ENCODE assay signal across 8 mouse cellular contexts in the genomic region with DNA sequence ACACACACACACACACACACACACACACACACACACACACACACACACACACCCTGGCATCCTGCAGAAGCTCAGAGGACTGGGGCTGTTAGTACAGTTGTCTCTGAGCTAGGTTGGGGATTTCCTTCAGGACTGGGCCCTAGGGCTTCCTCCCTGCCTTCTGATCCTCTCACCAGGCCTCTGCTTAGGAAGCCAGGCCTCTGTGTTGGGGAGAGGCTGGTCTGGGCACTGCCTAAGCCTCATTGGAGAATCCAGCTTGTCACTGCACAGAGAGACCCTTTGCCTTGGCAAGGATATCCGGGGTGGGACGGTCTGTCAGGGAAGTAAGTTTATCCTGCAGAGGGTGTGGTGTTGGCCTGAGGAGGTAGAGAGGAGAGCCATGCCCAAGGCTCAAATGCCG. TPM values are rescaled to one million over a fixed set of nuclear protein-coding genes. Genes with fewer than 3 reads are reported as not detected.
A peak's percentile ranks its signal among the peaks of the same experiment; 100 is the strongest.
DNase-seq lines count a peak whose midpoint lies in the region; ATAC-seq and TF ChIP-seq lines count a peak whose summit lies in the region.

No protein-coding gene starts in this region.

- no peak for TF ChIP-seq POLR2A in small intestine, adult 2 months (IDR thresholded peaks at IDR 0.05; ENCODE audit: low read depth, low read length)

- peaks cover 86% of the 10 kb centered on the region for H3K4me1 ChIP-seq in megakaryocyte, embryonic 14.5 days
- H3K4me1 ChIP-seq in heart, embryonic 13.5 days, result peaks cover 83% of the 10 kb centered on the region
- H3K4me1 ChIP-seq in liver, embryonic 12.5 days, result peaks cover 74% of the 10 kb centered on the region
- peaks cover under 1% of the 10 kb centered on the region for H3K4me1 ChIP-seq in small intestine, adult 2 months (ENCODE audit: control insufficient read depth, insufficient read depth, insufficient read length, low read length)

- no peaks in the 10 kb centered on the region for H3K9me3 ChIP-seq in megakaryocyte, embryonic 14.5 days
- no peaks in the 10 kb centered on the region for H3K9me3 ChIP-seq in heart, embryonic 13.5 days
- no peaks in the 10 kb centered on the region for H3K9me3 ChIP-seq in liver, embryonic 12.5 days (replicated peaks)

- H3K4me3 ChIP-seq in megakaryocyte, embryonic 14.5 days (replicated peaks), result peak overlapping the region; percentile 96
- peak overlapping the region; percentile 86 for H3K4me3 ChIP-seq in heart, embryonic 13.5 days
- peak overlapping the region; percentile 72 for H3K4me3 ChIP-seq in liver, embryonic 12.5 days
- peak overlapping the region; percentile 97 for H3K4me3 ChIP-seq in small intestine, adult 2 months (ENCODE audit: low read depth, low read length)

- 8% methylated on average over 3 of the region's 3 CpGs for WGBS in heart, embryonic 13.5 days
- 18% methylated on average over 3 of the region's 3 CpGs for WGBS in liver, embryonic 12.5 days (ENCODE audit: insufficient replicate concordance)
- WGBS in small intestine, adult 2 months, result 15% methylated on average over 3 of the region's 3 CpGs

- H3K27ac ChIP-seq in heart, embryonic 13.5 days (replicated peaks), result peak overlapping the region; percentile 98
- peak overlapping the region; percentile 82 for H3K27ac ChIP-seq in liver, embryonic 12.5 days
- peak overlapping the region; percentile 91 for H3K27ac ChIP-seq in small intestine, adult 2 months (ENCODE audit: insufficient read depth, low read depth, low read length)

- H3K27me3 ChIP-seq in megakaryocyte, embryonic 14.5 days (replicated peaks), result no peaks in the 10 kb centered on the region
- H3K27me3 ChIP-seq in heart, embryonic 13.5 days (replicated peaks), result no peaks in the 10 kb centered on the region
- H3K27me3 ChIP-seq in liver, embryonic 12.5 days (replicated peaks), result no peaks in the 10 kb centered on the region
- no peaks in the 10 kb centered on the region for H3K27me3 ChIP-seq in small intestine, adult 2 months (ENCODE audit: control insufficient read depth, insufficient read depth, low read length)

- ATAC-seq in megakaryocyte, adult 5-6 weeks (ENCODE audit: poor library complexity, severe bottlenecking), result no peak
- ATAC-seq in heart, embryonic 13.5 days (ENCODE audit: extremely low read depth, insufficient number of reproducible peaks, low FRiP score, low TSS enrichment), result no peak
- peak; percentile 8; the same call in 1 of the 2 replicates for ATAC-seq in liver, embryonic 12.5 days

- peaks cover 41% of the 10 kb centered on the region for H3K36me3 ChIP-seq in megakaryocyte, embryonic 14.5 days (replicated peaks; ENCODE audit: low read length)
- H3K36me3 ChIP-seq in heart, embryonic 13.5 days, result no peaks in the 10 kb centered on the region; the same call in 1 of the 2 replicates
- H3K36me3 ChIP-seq in liver, embryonic 12.5 days, result 0 out of 2 replicates have a peak, but pooled peaks cover 3% of the 10 kb centered on the region
- no peaks in the 10 kb centered on the region for H3K36me3 ChIP-seq in small intestine, adult 2 months (ENCODE audit: control insufficient read depth, insufficient read depth, low read length)

- TF ChIP-seq CTCF in small intestine, adult 2 months (IDR thresholded peaks at IDR 0.05; ENCODE audit: extremely low read depth, insufficient read length, insufficient replicate concordance, low read depth, low read length), result no peak

- peak overlapping the region; percentile 96 for H3K9ac ChIP-seq in heart, embryonic 13.5 days
- peak overlapping the region; percentile 84 for H3K9ac ChIP-seq in liver, embryonic 12.5 days

- H3K4me2 ChIP-seq in heart, embryonic 13.5 days, result peak overlapping the region; percentile 87
- H3K4me2 ChIP-seq in liver, embryonic 12.5 days, result peak overlapping the region; percentile 89

- DNase-seq in urinary bladder, postnatal 10 days (ENCODE audit: low spot score), result no peak
- no peak for DNase-seq in layer of hippocampus, adult 18-20 months (ENCODE audit: low spot score in 2 of 2)
- no peak for DNase-seq in cerebellum, adult 18-20 months

RNA-seq across cellular contexts. Expression of a gene that starts 10.4 kb away (rescaled TPM):
- polyA plus RNA-seq in megakaryocyte, embryonic 14.5 days (2012; ENCODE audit: insufficient read depth, low replicate concordance), result 55.5 and 121 TPM in 2 replicates
- 86.2 and 87.6 TPM in 2 replicates for total RNA-seq in megakaryocyte, adult 5-6 weeks (2015)
- 99.9 and 100 TPM in 2 replicates for total RNA-seq in megakaryocyte, adult 5-6 weeks (2017)
- 207 and 208 TPM in 2 replicates for polyA plus RNA-seq in heart, embryonic 13.5 days (2015; fragmentation: Nextera tagmentation; extraction: Ambion mirVana)
- 56.2 and 60.7 TPM in 2 replicates for polyA plus RNA-seq in liver, embryonic 12.5 days (2016; fragmentation: Nextera tagmentation; extraction: Ambion mirVana)
- 140 and 147 TPM in 2 replicates for polyA plus RNA-seq in small intestine, adult 2 months (2012; rRNA removed)
- 100 to 1,000 TPM; 272 to 277 TPM for total RNA-seq in layer of hippocampus, adult 18-20 months (2021)

RNA-seq across cellular contexts. Expression of a gene that starts 35.6 kb away (rescaled TPM):
- 104 and 232 TPM in 2 replicates for polyA plus RNA-seq in megakaryocyte, embryonic 14.5 days (2012; ENCODE audit: insufficient read depth, low replicate concordance)
- total RNA-seq in megakaryocyte, adult 5-6 weeks (2015), result 0.75 TPM in 1 of 2 replicates, not detected in the other
- 0.22 and 1.2 TPM in 2 replicates for total RNA-seq in megakaryocyte, adult 5-6 weeks (2017)
- polyA plus RNA-seq in heart, embryonic 13.5 days (2015; fragmentation: Nextera tagmentation; extraction: Ambion mirVana), result 67.1 and 75.3 TPM in 2 replicates
- 11.4 and 11.9 TPM in 2 replicates for polyA plus RNA-seq in liver, embryonic 12.5 days (2016; fragmentation: Nextera tagmentation; extraction: Ambion mirVana)
- polyA plus RNA-seq in small intestine, adult 2 months (2012; rRNA removed), result 8.7 and 10.5 TPM in 2 replicates
- total RNA-seq in layer of hippocampus, adult 18-20 months (2021), result 10 to 100 TPM; 13.2 to 13.9 TPM

RNA-seq across cellular contexts. Expression of a gene that starts 48.9 kb away (rescaled TPM):
- polyA plus RNA-seq in megakaryocyte, embryonic 14.5 days (2012; ENCODE audit: insufficient read depth, low replicate concordance), result 0.82 TPM in 1 of 2 replicates, not detected in the other
- total RNA-seq in megakaryocyte, adult 5-6 weeks (2015), result 0.36 and 0.45 TPM in 2 replicates
- not detected in 2 replicates for total RNA-seq in megakaryocyte, adult 5-6 weeks (2017)
- 3,602 and 4,207 TPM in 2 replicates for polyA plus RNA-seq in heart, embryonic 13.5 days (2015; fragmentation: Nextera tagmentation; extraction: Ambion mirVana)
- 10.5 and 12.9 TPM in 2 replicates for polyA plus RNA-seq in liver, embryonic 12.5 days (2016; fragmentation: Nextera tagmentation; extraction: Ambion mirVana)
- 0.42 and 5.0 TPM in 2 replicates for polyA plus RNA-seq in small intestine, adult 2 months (2012; rRNA removed)
- 1 to 10 TPM; 1.2 to 1.5 TPM for total RNA-seq in layer of hippocampus, adult 18-20 months (2021)

Comparison
In these comparisons a context has a peak if more than half of its experiments do, and no peak if none do; other contexts are left out.
1. RNA of a gene that starts 48.9 kb away (polyA plus RNA-seq): 3,602 to 4,207 TPM in heart, embryonic 13.5 days; 10.5 to 12.9 TPM in liver, embryonic 12.5 days, 0.82 TPM in megakaryocyte, embryonic 14.5 days and 0.42 to 5.0 TPM in small intestine, adult 2 months; every median in the first group is over 100 times any median in the second.
2. Peak in every context shown above with its lines, with median percentiles within 50 percentile points of each other: H3K4me3 ChIP-seq and H3K27ac ChIP-seq.